Mouse (Mus musculus) gastrocnemius, adult 2 months (tissue): ENCODE measurements around the gene Atxn1. TPM values are rescaled to one million over a fixed set of nuclear protein-coding genes. Genes with fewer than 3 reads are reported as not detected.
A peak's percentile ranks its signal among the peaks of the same experiment; 100 is the strongest.

ENCODE experiments used
- DNase-seq: peaks from one replicate; pipeline ENCODE4 v3.0.0; 2022
- H3K27ac ChIP-seq: fragments of 200-600 bp; 2 replicates; pipeline ENCODE4 v1.8.1; 2022; ENCODE audit warnings: mild to moderate bottlenecking
- H3K4me3 ChIP-seq: fragments of 200-600 bp; 2 replicates; pipeline ENCODE4 v1.8.1; 2022; ENCODE audit warnings: mild to moderate bottlenecking, moderate library complexity
- CTCF ChIP-seq: fragments of 200-600 bp; IDR thresholded peaks from 2 replicates; pipeline ENCODE4 v1.8.1; 2022; ENCODE audit warnings: antibody characterized with exemption, mild to moderate bottlenecking, moderate library complexity
- intact Hi-C: fragments of 180-260 bp; cut with DNase I; formaldehyde crosslinking; loops from one replicate; pipeline ENCODE4 v1.15.1; 2025
- total RNA-seq, 2 experiments: library from RNA; stranded (reverse); gene quantifications; 2 replicates each; pipeline ENCODE4 v1.2.3; 2021

Atxn1 gene
- total RNA-seq, 2 experiments from 2014 or later = 40.4 to 56.3 TPM

- intact Hi-C loops = loop anchor here (5.0 kb wide), 1 partner anchor 40 kb away; no protein-coding TSS in a partner anchor
- DNase-seq = no peak
- H3K27ac ChIP-seq = no peak overlapping the region
- no peak for TF ChIP-seq CTCF
- no peak overlapping the region for H3K4me3 ChIP-seq
Measured at GRCm38 (mm10) chr13:45662216-45662615, 302.6 kb downstream of the Atxn1 start.

- Histone ChIP-seq H3K4me3 (no peak overlapping the region), H3K27ac (no peak overlapping the region)
- intact Hi-C loops = loop anchor here (5.0 kb wide), 1 partner anchor 41 kb away; no protein-coding TSS in a partner anchor
- DNase-seq = no peak
- TF ChIP-seq CTCF = no peak
Measured at GRCm38 (mm10) chr13:45661283-45662185, 303.3 kb downstream of the Atxn1 start.

- Histone ChIP-seq H3K27ac (no peak overlapping the region), H3K4me3 (no peak overlapping the region)
- TF ChIP-seq CTCF = no peak
- intact Hi-C loops = loop anchor here (5.0 kb wide), 1 partner anchor 42 kb away; no protein-coding TSS in a partner anchor
- DNase-seq = no peak
Measured at GRCm38 (mm10) chr13:45659813-45660212, 305.0 kb downstream of the Atxn1 start.

- Histone ChIP-seq H3K27ac (no peak overlapping the region), H3K4me3 (no peak overlapping the region)
- DNase-seq = no peak
- intact Hi-C loops = no loop called here
- TF ChIP-seq CTCF = no peak
Measured at GRCm38 (mm10) chr13:45658343-45658742, 306.5 kb downstream of the Atxn1 start.

GRCm38 (mm10) chr13:45657176-45657575 is 307.6 kb downstream of the Atxn1 start:
- Histone ChIP-seq H3K27ac (no peak overlapping the region), H3K4me3 (no peak overlapping the region)
- no peak for DNase-seq
- intact Hi-C loops = no loop called here
- no peak for TF ChIP-seq CTCF

- DNase-seq = no peak
- intact Hi-C loops = no loop called here
- TF ChIP-seq CTCF = no peak
- Histone ChIP-seq H3K4me3 (no peak overlapping the region), H3K27ac (no peak overlapping the region)
Measured at GRCm38 (mm10) chr13:45651652-45652241, 313.1 kb downstream of the Atxn1 start.

- H3K27ac ChIP-seq = no peak overlapping the region
- no peak for TF ChIP-seq CTCF
- no peak for DNase-seq
- no peak overlapping the region for H3K4me3 ChIP-seq
- intact Hi-C loops = no loop called here
Measured at GRCm38 (mm10) chr13:45649197-45649812, 315.5 kb downstream of the Atxn1 start.

GRCm38 (mm10) chr13:45643780-45644395 is 320.9 kb downstream of the Atxn1 start:
- intact Hi-C loops = no loop called here
- no peak for DNase-seq
- no peak for TF ChIP-seq CTCF
- H3K27ac ChIP-seq = no peak overlapping the region
- H3K4me3 ChIP-seq = no peak overlapping the region

GRCm38 (mm10) chr13:45642913-45643312 is 321.9 kb downstream of the Atxn1 start:
- H3K27ac ChIP-seq = no peak overlapping the region
- no peak for DNase-seq
- intact Hi-C loops = no loop called here
- no peak for TF ChIP-seq CTCF
- no peak overlapping the region for H3K4me3 ChIP-seq

- no peak overlapping the region for H3K4me3 ChIP-seq
- DNase-seq = no peak
- intact Hi-C loops = no loop called here
- no peak overlapping the region for H3K27ac ChIP-seq
- TF ChIP-seq CTCF = no peak
Measured at GRCm38 (mm10) chr13:45640431-45640830, 324.4 kb downstream of the Atxn1 start.

- intact Hi-C loops = loop anchor here (5.0 kb wide), 3 partner anchors 66 to 324 kb away; no protein-coding TSS in a partner anchor
- no peak overlapping the region for H3K4me3 ChIP-seq
- no peak for DNase-seq
- TF ChIP-seq CTCF = no peak
- H3K27ac ChIP-seq = no peak overlapping the region
Measured at GRCm38 (mm10) chr13:45638281-45638680, 326.5 kb downstream of the Atxn1 start.

- H3K4me3 ChIP-seq = no peak overlapping the region
- DNase-seq = peak; percentile 58
- TF ChIP-seq CTCF = peak; percentile 79
- H3K27ac ChIP-seq = no peak overlapping the region
- intact Hi-C loops = loop anchor here (5.0 kb wide), 3 partner anchors 65 to 325 kb away; no protein-coding TSS in a partner anchor
Measured at GRCm38 (mm10) chr13:45637324-45637723, 327.5 kb downstream of the Atxn1 start.

- intact Hi-C loops = loop anchor here (5.0 kb wide), 3 partner anchors 64 to 326 kb away; no protein-coding TSS in a partner anchor
- no peak for TF ChIP-seq CTCF
- Histone ChIP-seq H3K27ac (no peak overlapping the region; the same call in 1 of the 2 replicates), H3K4me3 (no peak overlapping the region)
- DNase-seq = peak; percentile 46
Measured at GRCm38 (mm10) chr13:45636435-45636834, 328.4 kb downstream of the Atxn1 start.
